Mouse (Mus musculus) hindbrain, postnatal 0 days (tissue): ENCODE measurements at regions not wholly inside any gene's neighbourhood (a gene's known extent, or its start where the extent isn't known, plus 50 kb on each side); places are given as distances from the start of the nearest gene placed in this dataset.

Experiments used
- ATAC-seq: fragments of 200-750 bp; cut with Nextera tagmentation; 2 replicates; pipeline ENCODE4 v1.8.0; 2017; ENCODE audit warnings: mild to moderate bottlenecking, moderate TSS enrichment, moderate library complexity
- DNase-seq: peaks from one replicate; pipeline ENCODE4 v3.0.0-alpha.2; 2015; ENCODE audit warnings: low spot score
- H3K27ac ChIP-seq: fragments of 300-500 bp; sonication (generic); 2 replicates; pipeline ENCODE4 v1.5.1; 2014; ENCODE audit warnings: mild to moderate bottlenecking
- H3K27me3 ChIP-seq: fragments of 300-500 bp; sonication (generic); 2 replicates; pipeline ENCODE4 v1.6.1; 2014; ENCODE audit warnings: low read length, mixed read lengths; ENCODE audit not compliant: insufficient read depth
- H3K36me3 ChIP-seq: fragments of 300-500 bp; sonication (generic); 2 replicates; pipeline ENCODE4 v1.6.1; 2014; ENCODE audit warnings: low read length, mixed read lengths; ENCODE audit not compliant: insufficient read depth
- H3K4me1 ChIP-seq: fragments of 300-500 bp; sonication (generic); 2 replicates; pipeline ENCODE4 v1.6.1; 2014; ENCODE audit warnings: antibody characterized with exemption, low read length, mixed read lengths; ENCODE audit not compliant: insufficient read depth
- H3K4me2 ChIP-seq: fragments of 300-500 bp; sonication (generic); 2 replicates; pipeline ENCODE4 v1.6.1; 2014; ENCODE audit warnings: low read depth, mild to moderate bottlenecking, low read length, moderate library complexity, mixed read lengths
- H3K4me3 ChIP-seq: fragments of 300-500 bp; sonication (generic); 2 replicates; pipeline ENCODE4 v1.5.1; 2014; ENCODE audit warnings: low read length
- H3K9ac ChIP-seq: fragments of 300-500 bp; sonication (generic); replicated peaks from 2 replicates; pipeline ENCODE4 v1.6.1; 2014; ENCODE audit warnings: mild to moderate bottlenecking, low read length, moderate library complexity, mixed read lengths
- H3K9me3 ChIP-seq: fragments of 300-500 bp; sonication (generic); 2 replicates; pipeline ENCODE4 v1.6.1; 2016; ENCODE audit warnings: low read length, mixed read lengths
- CTCF ChIP-seq: IDR thresholded peaks from 2 replicates; pipeline ENCODE4 v1.5.1; 2016; ENCODE audit warnings: antibody characterized with exemption, control low read depth, low read depth
- WGBS: fragments of 180-500 bp; shearing (Covaris S2); extraction: QIAGEN DNeasy Blood & Tissue Kit; methylation state at CpG from one replicate; pipeline ENCODE4 v1.1.7; 2014; 5-methylcytosine and 5-hydroxymethylcytosine counted together
- microRNA-seq, 2 experiments: library from miRNA; unstranded; fragments of <30 nt; microRNA quantifications; one replicate each; pipeline ENCODE4; 2016

DNA sequence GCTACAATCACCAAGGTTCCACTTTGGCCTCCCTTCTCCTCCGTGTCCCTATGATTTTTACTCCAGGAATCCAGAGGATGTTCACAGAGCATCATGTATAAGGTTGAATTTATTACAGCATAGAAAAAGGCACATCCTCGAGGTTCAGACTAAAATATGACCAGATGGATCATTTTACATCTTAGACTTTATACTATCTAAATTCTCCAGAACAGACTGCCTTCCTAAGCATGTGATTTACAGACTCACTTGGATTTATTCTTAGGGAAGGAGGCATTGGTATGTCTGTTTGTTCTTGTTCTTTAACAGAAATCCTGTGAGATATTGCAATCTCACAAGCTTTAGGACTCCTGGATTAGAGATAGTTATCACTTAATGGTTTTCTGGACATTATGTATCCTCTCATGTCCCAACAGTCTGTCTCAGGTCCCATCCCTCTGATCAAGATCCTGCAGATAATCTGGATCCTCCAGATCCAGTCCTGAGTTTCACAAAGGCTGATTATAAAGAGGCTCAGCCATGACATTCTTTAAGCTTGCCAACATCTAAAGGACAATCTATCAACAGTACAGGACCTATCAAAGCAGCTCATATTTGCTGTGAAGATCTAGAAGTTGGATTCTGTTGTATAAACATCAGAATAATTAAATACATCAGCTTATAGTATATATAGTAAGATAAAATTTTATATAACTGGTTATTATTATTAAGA, 75.2 kb upstream of the Dcn start:
- Histone ChIP-seq H3K4me1 (no peaks in the 10 kb centered on the region), H3K36me3 (no peaks in the 10 kb centered on the region), H3K9me3 (no peaks in the 10 kb centered on the region), H3K4me2 (no peak overlapping the region), H3K27me3 (no peaks in the 10 kb centered on the region), H3K27ac (no peak overlapping the region), H3K9ac (no peak overlapping the region), H3K4me3 (no peak overlapping the region)
- ATAC-seq (no peak), DNase-seq (no peak)
- WGBS, result 71% methylated on average over 2 of the region's 2 CpGs
- TF ChIP-seq CTCF, result no peak

DNA sequence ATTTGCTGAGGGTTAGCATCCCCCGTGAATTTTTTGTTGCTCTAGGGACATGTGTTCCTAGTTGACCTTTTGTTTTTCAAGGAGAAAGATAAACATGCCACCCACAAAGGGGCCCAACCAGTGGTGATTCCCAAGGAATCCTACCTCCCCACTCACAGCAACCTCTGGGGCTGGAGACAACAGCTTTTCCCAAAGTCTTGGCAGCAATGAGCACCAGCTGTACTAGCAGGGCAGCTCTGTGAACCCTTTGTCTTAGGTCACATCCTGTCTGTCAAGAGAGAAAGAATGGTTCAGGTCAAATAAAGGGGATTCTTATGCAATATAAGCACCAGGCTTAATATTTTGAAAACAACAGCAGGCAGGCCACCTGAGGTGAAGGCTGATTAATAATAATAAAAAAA, 70.2 kb upstream of the Dcn start:
- H3K27me3 ChIP-seq, result no peaks in the 10 kb centered on the region
- H3K4me3 ChIP-seq, result no peak overlapping the region
- no peaks in the 10 kb centered on the region for H3K36me3 ChIP-seq
- no peak overlapping the region for H3K9ac ChIP-seq
- WGBS, result 55% methylated on average over 1 of the region's 1 CpGs
- H3K4me1 ChIP-seq, result no peaks in the 10 kb centered on the region
- ATAC-seq, result no peak
- no peak for DNase-seq
- TF ChIP-seq CTCF, result no peak
- H3K27ac ChIP-seq, result no peak overlapping the region
- H3K4me2 ChIP-seq, result no peak overlapping the region
- no peaks in the 10 kb centered on the region for H3K9me3 ChIP-seq

DNA sequence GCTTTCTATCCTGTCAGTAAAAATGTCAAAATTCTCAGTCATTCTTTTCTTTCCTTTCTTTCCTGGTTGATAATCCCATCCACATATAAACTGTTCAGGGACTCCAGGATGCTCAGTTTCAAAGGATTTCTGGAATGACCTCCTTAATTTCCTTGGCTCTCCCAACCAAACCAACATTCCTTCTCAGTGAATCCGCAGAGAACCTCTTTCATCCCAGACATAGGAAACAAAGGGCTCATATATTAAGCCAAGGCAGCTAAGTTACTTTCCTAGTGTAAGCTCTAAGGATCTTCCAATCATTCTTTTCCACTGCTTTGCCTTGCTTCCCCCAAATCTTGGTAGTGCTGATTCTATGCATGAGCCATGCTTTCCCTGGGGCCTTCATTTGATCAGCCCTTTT, 69.5 kb upstream of the Dcn start:
- no peaks in the 10 kb centered on the region for H3K4me1 ChIP-seq
- no peak for ATAC-seq
- no peaks in the 10 kb centered on the region for H3K36me3 ChIP-seq
- no peak for TF ChIP-seq CTCF
- H3K27me3 ChIP-seq, result no peaks in the 10 kb centered on the region
- no peak overlapping the region for H3K9ac ChIP-seq
- H3K27ac ChIP-seq, result no peak overlapping the region
- H3K4me2 ChIP-seq, result no peak overlapping the region
- no peaks in the 10 kb centered on the region for H3K9me3 ChIP-seq
- no peak overlapping the region for H3K4me3 ChIP-seq
- 76% methylated on average over 1 of the region's 1 CpGs for WGBS
- no peak for DNase-seq

DNA sequence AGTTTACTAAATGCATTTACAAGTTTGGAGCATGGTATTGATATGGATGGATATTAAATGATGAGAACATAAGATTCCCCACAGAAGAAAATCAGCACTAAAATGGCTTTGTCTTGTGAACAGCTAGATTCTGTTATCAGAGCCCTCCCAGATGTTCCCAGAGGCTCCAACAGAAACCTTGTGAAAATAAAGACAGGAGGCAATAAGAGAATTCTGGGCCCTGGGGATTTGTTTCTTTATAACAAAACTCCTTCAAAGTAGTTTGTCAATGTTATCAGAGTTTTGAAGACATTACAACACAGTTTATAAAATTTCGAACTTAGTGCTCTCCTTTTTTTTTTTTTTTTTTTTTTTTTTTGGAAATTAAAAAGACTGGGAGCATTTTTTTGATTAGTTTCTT, 56.8 kb upstream of the Dcn start:
- no peak for ATAC-seq
- H3K4me2 ChIP-seq, result no peak overlapping the region
- H3K4me3 ChIP-seq, result no peak overlapping the region
- no peak overlapping the region for H3K27ac ChIP-seq
- H3K4me1 ChIP-seq, result no peaks in the 10 kb centered on the region
- H3K9ac ChIP-seq, result no peak overlapping the region
- TF ChIP-seq CTCF, result no peak
- DNase-seq, result no peak
- 65% methylated on average over 1 of the region's 1 CpGs for WGBS
- no peaks in the 10 kb centered on the region for H3K9me3 ChIP-seq
- no peaks in the 10 kb centered on the region for H3K27me3 ChIP-seq
- no peaks in the 10 kb centered on the region for H3K36me3 ChIP-seq

DNA sequence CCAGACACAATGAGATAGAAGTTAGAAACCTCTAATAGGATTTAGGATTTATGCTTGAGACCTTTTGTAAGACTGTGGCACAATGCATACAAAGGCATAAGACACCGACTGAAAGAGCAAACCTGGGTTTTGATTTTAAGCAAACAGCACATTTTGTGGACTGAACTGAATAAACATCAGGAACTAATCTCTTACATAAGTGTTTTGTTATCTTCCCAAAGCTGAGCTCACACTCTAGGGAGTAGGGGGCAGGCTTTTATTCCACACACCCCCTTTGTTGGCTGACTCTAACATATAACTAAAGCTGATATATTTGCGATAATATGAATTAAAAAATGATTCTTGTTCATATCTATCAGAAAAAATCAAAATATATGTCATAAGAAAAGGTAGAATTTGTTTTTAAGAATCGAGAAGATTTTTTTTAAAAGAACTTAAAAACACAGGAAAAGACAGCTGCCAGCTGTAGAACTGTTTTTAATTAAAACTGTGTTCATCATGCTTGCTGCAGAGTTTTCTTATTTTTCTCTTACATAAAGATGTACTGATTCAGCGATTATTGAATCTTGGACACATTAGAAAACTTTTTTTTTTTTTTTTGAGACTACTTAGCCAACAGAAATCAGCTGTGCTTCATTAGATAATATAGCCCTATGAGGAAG, 56.2 kb upstream of the Dcn start:
- ATAC-seq, result no peak

More for the DNA sequence above, 56.2 kb upstream of the Dcn start:
- Histone ChIP-seq H3K4me2 (no peak overlapping the region), H3K36me3 (no peaks in the 10 kb centered on the region), H3K27ac (no peak overlapping the region), H3K9ac (no peak overlapping the region), H3K27me3 (no peaks in the 10 kb centered on the region), H3K4me3 (no peak overlapping the region), H3K4me1 (no peaks in the 10 kb centered on the region), H3K9me3 (no peaks in the 10 kb centered on the region)
- no peak for TF ChIP-seq CTCF
- 71% methylated on average over 4 of the region's 4 CpGs for WGBS
- no peak for DNase-seq

Small RNA genes in the stretch of these regions (microRNA-seq; reads per million reads assigned to microRNA genes)
- gene Gm24587 (0 reads per million in 2 experiments), gene Mir3966 (0 to 0.18 reads per million in 2 experiments)
